11 mouse cellular contexts compared by ENCODE assay signal in the genomic region with DNA sequence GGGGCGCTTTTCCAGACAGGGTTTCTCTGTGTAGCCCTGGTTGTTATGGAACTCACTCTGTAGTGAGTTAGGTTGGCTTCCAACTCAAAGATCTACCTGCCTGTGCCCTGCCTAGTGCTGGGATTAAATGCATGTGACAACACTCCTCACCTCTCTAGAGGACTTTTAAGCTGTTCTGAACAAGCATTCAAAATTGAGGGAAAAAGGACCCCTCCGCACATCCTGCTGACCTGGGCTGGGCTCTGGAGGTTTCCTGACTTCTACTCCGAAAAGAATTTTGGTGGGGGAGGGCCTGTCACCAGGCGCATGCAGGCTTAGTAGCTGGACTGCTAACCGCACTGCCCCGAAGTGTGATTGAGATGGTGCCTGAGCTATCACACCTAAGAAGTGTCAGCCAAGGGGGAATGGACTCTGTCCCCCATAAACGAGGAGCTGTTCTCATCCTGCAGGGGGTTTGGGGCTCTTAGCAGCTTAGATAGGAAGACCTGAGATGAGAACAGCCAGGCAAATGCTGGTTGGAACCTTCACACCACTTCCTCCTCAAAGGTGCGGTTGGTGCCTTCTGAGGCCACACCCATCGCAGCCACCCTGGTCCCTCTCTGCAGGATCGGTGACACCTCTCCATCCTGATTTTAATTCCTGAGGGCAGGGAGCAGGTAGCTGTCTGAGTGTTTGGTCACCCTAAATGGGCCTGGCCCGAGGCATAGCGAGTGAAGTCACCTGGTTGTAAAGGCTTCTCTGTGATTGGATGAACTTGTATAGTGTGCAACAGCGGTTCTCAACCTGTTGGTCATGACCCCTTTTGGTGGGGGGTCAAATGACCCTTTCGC. TPM values are rescaled to one million over a fixed set of nuclear protein-coding genes. Genes with fewer than 3 reads are reported as not detected.
DNase-seq lines count a peak whose midpoint lies in the region; ATAC-seq and TF ChIP-seq lines count a peak whose summit lies in the region.
"Had no signal": no experiment of that assay in that cellular context is flagged by ENCODE, and none has a peak within 500 bp of the region (broad histone marks: within the 10 kb centered on the region; RNA-seq: fewer than 3 reads in every experiment).

No protein-coding gene starts in this region.

- DNase-seq in heart, postnatal 4 days, result no peak
- DNase-seq in spleen, adult 2 months (ENCODE audit: low read depth in 1 of 2, low spot score in 2 of 2), result peak in 1 of 2 experiments; percentile 67
- no peak for DNase-seq in spleen, postnatal 14 days (ENCODE audit: low spot score in 2 of 2)
- no peak for DNase-seq in left cerebral cortex, postnatal 25 days (ENCODE audit: low spot score in 2 of 2)
- DNase-seq in gastrocnemius, adult 18-20 months (ENCODE audit: low spot score), result no peak
- DNase-seq in layer of hippocampus, postnatal 36 days, result no peak

- H3K36me3 ChIP-seq in heart, embryonic 11.5 days (ENCODE audit: control insufficient read depth, insufficient read depth, low read length), result no peaks in the 10 kb centered on the region
- peaks cover 14% of the 10 kb centered on the region for H3K36me3 ChIP-seq in spleen, adult 2 months (ENCODE audit: control insufficient read depth, insufficient read depth, low read length)
- no peaks in the 10 kb centered on the region; the same call in 1 of the 2 replicates for H3K36me3 ChIP-seq in macrophage (ENCODE audit: inconsistent target)

- intact Hi-C loops in left cerebral cortex, postnatal 25 days (cut with DNase I), result no loop called here

- ATAC-seq in heart, embryonic 11.5 days (replicated peaks; ENCODE audit: insufficient number of reproducible peaks, low FRiP score, low TSS enrichment), result no peak

- TF ChIP-seq CTCF in spleen, adult 2 months (IDR thresholded peaks at IDR 0.05; ENCODE audit: extremely low read depth, insufficient read depth, insufficient read length, insufficient replicate concordance), result no peak

- peak overlapping the region; percentile 29 for H3K4me2 ChIP-seq in heart, embryonic 11.5 days

- H3K9me3 ChIP-seq in heart, embryonic 11.5 days (replicated peaks; ENCODE audit: control insufficient read depth, low read length), result no peaks in the 10 kb centered on the region

- no peak for TF ChIP-seq POLR2A in spleen, adult 2 months (IDR thresholded peaks at IDR 0.05; ENCODE audit: low read depth, low read length)

- 0 out of 2 replicates have a peak overlapping the region, but pooled peaks have one; percentile 22 for H3K9ac ChIP-seq in heart, embryonic 11.5 days (ENCODE audit: low read depth, low read length)
- H3K9ac ChIP-seq: liver, embryonic 14.5 days had no signal

- H3K79me2 ChIP-seq in macrophage (ENCODE audit: inconsistent target), result peaks cover 72% of the 10 kb centered on the region

- H3K27me3 ChIP-seq in heart, embryonic 11.5 days (ENCODE audit: control insufficient read depth, insufficient read depth, low read length), result no peaks in the 10 kb centered on the region
- no peaks in the 10 kb centered on the region for H3K27me3 ChIP-seq in spleen, adult 2 months (ENCODE audit: control insufficient read depth, insufficient read depth, low read length)
- H3K27me3 ChIP-seq: CH12.LX had no signal

- H3K27ac ChIP-seq in heart, embryonic 11.5 days (ENCODE audit: low read depth, low read length), result no peak overlapping the region
- peak overlapping the region; percentile 85 for H3K27ac ChIP-seq in spleen, adult 2 months (ENCODE audit: insufficient read depth, low read length)
- 0 out of 2 replicates have a peak overlapping the region, but pooled peaks have one; percentile 54 for H3K27ac ChIP-seq in macrophage
- H3K27ac ChIP-seq: liver, embryonic 14.5 days had no signal

- WGBS in heart, embryonic 11.5 days (ENCODE audit: insufficient replicate concordance), result 27% methylated on average over 14 of the region's 14 CpGs
- 34% methylated on average over 14 of the region's 14 CpGs for WGBS in spleen, adult 2 months
- WGBS in macrophage (ENCODE audit: missing documents), result 39% methylated on average over 14 of the region's 14 CpGs

- H3K4me3 ChIP-seq in heart, embryonic 11.5 days (ENCODE audit: low read depth, low read length), result no peak overlapping the region
- no peak overlapping the region for H3K4me3 ChIP-seq in spleen, adult 2 months (ENCODE audit: extremely low read depth, insufficient read depth, insufficient read length)
- no peak overlapping the region for H3K4me3 ChIP-seq in macrophage (ENCODE audit: inconsistent target)

- H3K4me1 ChIP-seq in heart, embryonic 11.5 days (ENCODE audit: control insufficient read depth, insufficient read depth, low read length), result peaks cover 30% of the 10 kb centered on the region
- H3K4me1 ChIP-seq in spleen, adult 2 months (ENCODE audit: control insufficient read depth, insufficient read depth, insufficient read length), result peaks cover 74% of the 10 kb centered on the region

RNA-seq across cellular contexts. Expression of a gene that starts 20.4 kb away (rescaled TPM):
- polyA plus RNA-seq in heart, embryonic 11.5 days (2014; fragmentation: Nextera tagmentation; extraction: Ambion mirVana), result 1.6 TPM in 2 replicates
- 10 to 100 TPM; 11.8 to 12.7 TPM for total RNA-seq in heart, postnatal 4 days (2021)
- 82.8 and 87.0 TPM in 2 replicates for polyA plus RNA-seq in spleen, adult 2 months (2012; rRNA removed)
- total RNA-seq in macrophage (2018; cell fraction: chromatin; rRNA removed), result 100 to 1,000 TPM in 1 of 26 experiments, 10 to 100 TPM in 24, 1 to 10 TPM in 1; 6.6 to 115 (median 23.7) TPM
- 10 to 100 TPM in 24 of 26 experiments, 1 to 10 TPM in 2; 9.2 to 19.3 (median 16.1) TPM for total RNA-seq in macrophage (2018; cell fraction: cytosol; rRNA removed)
- 10 to 100 TPM in 25 of 26 experiments, 1 to 10 TPM in 1; 9.8 to 41.0 (median 20.4) TPM for total RNA-seq in macrophage (2018; cell fraction: nucleus; rRNA removed)
- polyA plus RNA-seq in macrophage (2018), result 15.5 to 19.3 TPM (median 18.5 TPM) in 3 replicates
- 1 to 10 TPM; 5.5 to 6.6 TPM for total RNA-seq in left cerebral cortex, postnatal 25 days (2021)
- 1 to 10 TPM; 2.2 to 4.4 TPM for total RNA-seq in gastrocnemius, adult 18-20 months (2021)
- 1 to 10 TPM; 8.3 to 8.7 TPM for total RNA-seq in layer of hippocampus, postnatal 36 days (2021)

RNA-seq across cellular contexts. Expression of a gene that starts 21.6 kb away (rescaled TPM):
- polyA plus RNA-seq in heart, embryonic 11.5 days (2014; fragmentation: Nextera tagmentation; extraction: Ambion mirVana), result 0.27 and 0.59 TPM in 2 replicates
- under 1 TPM in 1 of 2 experiments, not detected in 1; 0.47 TPM for total RNA-seq in heart, postnatal 4 days (2021)
- 0.16 and 0.54 TPM in 2 replicates for polyA plus RNA-seq in spleen, adult 2 months (2012; rRNA removed)
- total RNA-seq in macrophage (2018; cell fraction: chromatin; rRNA removed), result not detected
- under 1 TPM in 5 of 26 experiments, not detected in 21; 0.22 to 0.54 (median 0.29) TPM for total RNA-seq in macrophage (2018; cell fraction: cytosol; rRNA removed)
- 1 to 10 TPM in 1 of 26 experiments, not detected in 25; 1.3 TPM for total RNA-seq in macrophage (2018; cell fraction: nucleus; rRNA removed)
- polyA plus RNA-seq in macrophage (2018), result not detected in 3 replicates
- 1 to 10 TPM; 1.6 to 1.7 TPM for total RNA-seq in left cerebral cortex, postnatal 25 days (2021)
- 1 to 10 TPM; 1.8 to 2.6 TPM for total RNA-seq in gastrocnemius, adult 18-20 months (2021)
- total RNA-seq in layer of hippocampus, postnatal 36 days (2021), result 1 to 10 TPM; 2.2 to 2.5 TPM
- polyA plus RNA-seq: brain, embryonic 14.5 days had no signal
